Mouse (Mus musculus) brain, embryonic 18.5 days (tissue): Measurements from ENCODE around the gene Prkce.

ENCODE experiments used
- DNase-seq: peaks from one replicate; pipeline ENCODE4 v3.0.0-alpha.2; 2012; ENCODE audit warnings: low read depth, low spot score

Gene Prkce

GRCm38 (mm10) chr17:86167320-86168230, at the start of gene Prkce:
Prkce (plus strand) TSS chr17:86167785.
- peak; percentile 77 for DNase-seq

GRCm38 (mm10) chr17:86123146-86123545, 44.4 kb upstream of the Prkce start:
- no peak for DNase-seq

GRCm38 (mm10) chr17:86125908-86126307, 41.7 kb upstream of the Prkce start:
- no peak for DNase-seq

- no peak for DNase-seq
Measured at GRCm38 (mm10) chr17:86128198-86128597, 39.4 kb upstream of the Prkce start.

- no peak for DNase-seq
Measured at GRCm38 (mm10) chr17:86132534-86132933, 35.1 kb upstream of the Prkce start.

GRCm38 (mm10) chr17:86134461-86134860, 33.1 kb upstream of the Prkce start:
- DNase-seq = no peak

- DNase-seq = no peak
Measured at GRCm38 (mm10) chr17:86135835-86136234, 31.8 kb upstream of the Prkce start.

GRCm38 (mm10) chr17:86144537-86145078, 23.0 kb upstream of the Prkce start:
- no peak for DNase-seq

GRCm38 (mm10) chr17:86145079-86145951, 22.3 kb upstream of the Prkce start, which contains the start of gene Srbd1:
Srbd1 (minus strand) TSS chr17:86145175.
- peak; percentile 84 for DNase-seq

GRCm38 (mm10) chr17:86149726-86150125, 17.9 kb upstream of the Prkce start:
- DNase-seq = no peak

- peak; percentile 90 for DNase-seq
Measured at GRCm38 (mm10) chr17:86150867-86151348, 16.7 kb upstream of the Prkce start.

GRCm38 (mm10) chr17:86156999-86157398, 10.6 kb upstream of the Prkce start:
- no peak for DNase-seq

GRCm38 (mm10) chr17:86162672-86163071, 4.9 kb upstream of the Prkce start:
- no peak for DNase-seq

GRCm38 (mm10) chr17:86164416-86164815, 3.2 kb upstream of the Prkce start:
- DNase-seq = no peak

- no peak for DNase-seq
Measured at GRCm38 (mm10) chr17:86166051-86166566, 1.5 kb upstream of the Prkce start.

- no peak for DNase-seq
Measured at GRCm38 (mm10) chr17:86166567-86167319, 842 bp upstream of the Prkce start.

- no peak for DNase-seq
Measured at GRCm38 (mm10) chr17:86168231-86168981, 821 bp downstream of the Prkce start.

- DNase-seq = no peak
Measured at GRCm38 (mm10) chr17:86169092-86169491, 1.5 kb downstream of the Prkce start.

GRCm38 (mm10) chr17:86170164-86170958, 2.8 kb downstream of the Prkce start:
- DNase-seq = no peak
